Mouse (Mus musculus) cerebellum, adult 11 months (tissue): ENCODE measurements around the gene Plxnb1.
A peak's percentile ranks its signal among the peaks of the same experiment; 100 is the strongest.
"Not testable (repeated sequence)": the region's sequence is repeated elsewhere in the genome, so short reads cannot be mapped to it uniquely, and the experiment has no call there.

Source experiments
- DNase-seq: peaks from one replicate; pipeline ENCODE4 v3.0.0; 2022

The Plxnb1 gene

DNA sequence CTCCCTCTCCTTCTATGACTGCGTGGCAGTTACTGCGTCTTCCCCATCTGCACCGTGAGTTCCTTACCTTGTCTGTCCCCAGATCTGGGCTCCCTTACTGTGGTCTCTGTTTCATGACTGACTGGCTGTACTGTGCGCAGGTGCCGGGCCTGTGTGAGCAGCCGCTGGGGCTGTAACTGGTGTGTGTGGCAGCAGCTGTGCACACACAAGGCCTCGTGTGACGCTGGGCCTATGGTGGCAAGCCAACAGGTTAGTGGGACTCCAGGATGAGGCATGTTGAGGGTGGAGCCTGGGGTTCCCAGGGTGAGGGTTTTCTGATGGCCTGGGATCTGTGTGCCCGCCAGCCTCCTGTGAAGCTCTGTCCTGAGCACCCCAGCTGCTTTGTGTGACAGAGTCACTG lies 8.9 kb downstream of the Plxnb1 start:
- DNase-seq = no peak

GRCm38 (mm10) chr9:109105011-109105410 lies 9.8 kb downstream of the Plxnb1 start:
- DNase-seq = no peak

GRCm38 (mm10) chr9:109105648-109106047 lies 10.5 kb downstream of the Plxnb1 start:
- no peak for DNase-seq

DNA sequence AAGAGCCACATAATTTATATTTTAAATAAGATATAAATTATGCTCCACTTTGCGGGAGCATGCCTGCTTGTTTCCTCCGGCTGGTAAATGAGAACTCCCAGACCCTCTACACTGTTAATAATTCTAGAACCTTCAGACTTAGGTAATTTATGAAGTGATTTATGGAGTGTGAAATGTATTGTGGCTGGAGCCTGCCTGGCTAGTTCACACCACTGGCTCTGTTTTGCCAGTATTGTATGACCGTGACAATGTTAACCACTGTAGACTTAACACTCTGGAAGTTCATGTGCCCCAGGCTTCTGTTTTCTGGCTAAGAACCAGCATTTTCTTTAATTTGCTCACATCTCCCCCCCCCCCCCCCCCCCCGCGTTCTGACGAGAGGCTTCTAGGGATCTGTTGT lies 12.2 kb downstream of the Plxnb1 start:
- no peak for DNase-seq

GRCm38 (mm10) chr9:109110240-109110639 lies 15.1 kb downstream of the Plxnb1 start:
- no peak for DNase-seq

DNA sequence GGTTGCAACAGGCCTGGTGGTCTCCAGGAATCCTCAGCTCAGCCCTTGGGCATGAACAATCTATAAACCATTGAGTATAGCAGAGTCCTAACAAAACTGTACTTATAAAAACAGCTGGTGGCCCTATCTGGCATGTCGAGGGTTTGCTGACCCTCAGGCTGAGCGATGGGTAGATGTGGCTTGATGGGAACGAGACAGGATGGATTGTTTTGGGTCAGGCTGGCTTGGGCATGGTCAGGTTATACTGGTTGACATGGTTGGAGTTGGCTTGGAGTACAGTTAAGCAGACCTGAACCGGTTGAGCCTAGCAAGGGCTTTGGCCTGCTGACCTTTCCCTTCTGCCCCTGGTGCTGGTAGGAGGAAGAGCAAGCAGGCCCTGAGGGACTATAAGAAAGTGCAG lies 15.9 kb downstream of the Plxnb1 start:
- no peak for DNase-seq

DNA sequence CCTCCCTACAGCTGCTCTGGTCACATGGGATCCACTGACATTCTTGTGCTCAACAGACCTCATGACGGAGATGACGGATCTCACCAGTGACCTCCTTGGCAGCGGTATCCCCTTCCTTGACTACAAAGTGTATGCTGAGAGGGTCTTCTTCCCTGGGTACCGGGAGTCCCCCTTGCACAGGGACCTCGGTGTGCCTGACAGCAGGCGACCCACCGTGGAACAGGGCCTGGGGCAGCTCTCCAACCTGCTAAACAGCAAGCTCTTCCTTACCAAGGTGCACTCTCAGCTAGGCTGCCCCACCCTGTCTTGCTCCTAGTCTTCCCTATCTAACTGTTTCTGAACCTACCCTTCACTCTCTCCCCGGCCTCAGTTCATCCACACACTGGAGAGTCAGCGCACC lies 16.4 kb downstream of the Plxnb1 start:
- DNase-seq = no peak

GRCm38 (mm10) chr9:109113331-109113730 lies 18.1 kb downstream of the Plxnb1 start:
- no peak for DNase-seq

GRCm38 (mm10) chr9:109114276-109114675 lies 19.1 kb downstream of the Plxnb1 start:
- no peak for DNase-seq

GRCm38 (mm10) chr9:109114871-109115270 lies 19.7 kb downstream of the Plxnb1 start:
- DNase-seq = no peak

DNA sequence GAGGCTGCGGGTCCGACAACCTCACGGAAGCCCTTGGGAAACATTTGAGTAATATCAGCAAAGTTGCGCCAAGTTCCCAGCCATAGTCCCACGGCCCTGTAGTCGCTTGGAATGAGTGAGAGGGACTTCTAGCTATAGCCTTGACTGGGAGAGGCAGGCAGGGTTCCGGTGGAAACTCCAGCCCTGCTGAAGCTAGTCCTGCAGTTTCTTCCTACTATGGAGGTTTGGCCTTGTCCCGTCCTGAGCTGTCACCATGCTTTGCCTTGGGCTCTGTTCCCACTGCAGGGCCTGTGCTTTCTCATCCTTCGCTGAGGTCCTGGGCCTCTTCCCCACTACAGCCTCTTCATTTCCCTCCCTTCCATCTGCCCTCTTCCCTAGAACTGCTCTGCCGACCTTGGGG lies 21.0 kb downstream of the Plxnb1 start:
- DNase-seq = no peak

GRCm38 (mm10) chr9:109118106-109118505 lies 22.9 kb downstream of the Plxnb1 start:
- DNase-seq = no peak

- no peak for DNase-seq
Observed at GRCm38 (mm10) chr9:109119571-109119970, 24.4 kb downstream of the Plxnb1 start.

DNA sequence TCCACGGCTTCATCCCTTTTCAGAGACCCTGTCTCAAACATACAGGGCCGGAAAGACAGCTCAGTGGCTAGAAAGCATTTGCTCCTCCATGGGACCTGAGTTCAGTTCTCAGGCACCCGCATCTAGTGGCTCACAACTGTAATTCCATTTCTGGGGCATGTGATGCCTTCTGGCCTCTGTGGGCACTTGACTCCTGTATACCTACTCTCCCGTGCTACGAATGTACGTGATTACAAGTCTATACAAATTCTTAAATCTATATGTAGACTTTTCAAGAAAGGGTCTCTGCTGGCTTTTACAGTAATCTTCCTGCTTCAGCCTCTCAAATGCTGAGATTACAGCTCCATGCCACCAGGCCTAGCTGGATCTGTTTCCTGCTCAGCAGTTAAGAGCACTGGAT lies 25.8 kb downstream of the Plxnb1 start:
- no peak for DNase-seq

DNA sequence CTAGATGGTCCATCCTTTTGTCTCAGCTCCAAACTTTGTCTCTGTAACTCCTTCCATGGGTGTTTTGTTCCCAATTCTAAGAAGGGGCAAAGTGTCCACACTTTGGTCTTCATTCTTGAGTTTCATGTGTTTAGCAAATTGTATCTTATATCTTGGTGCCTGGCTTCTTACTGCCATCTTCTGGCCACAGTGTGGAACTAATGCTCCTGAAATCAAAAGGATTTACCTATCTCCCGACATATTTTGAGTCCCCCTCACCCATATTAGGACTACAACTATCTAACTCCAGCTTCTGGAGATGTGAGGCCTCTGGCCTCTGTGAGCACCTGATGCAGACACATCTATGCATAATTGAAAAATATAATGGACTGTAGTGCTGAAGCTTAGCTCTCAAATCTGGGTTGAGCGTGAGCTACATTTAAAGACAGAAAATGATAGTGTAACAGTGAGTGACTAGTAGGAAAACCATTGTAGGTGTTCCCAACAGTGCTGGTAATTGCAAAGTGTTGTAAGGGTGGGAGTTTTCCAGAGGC lies 27.4 kb downstream of the Plxnb1 start:
- DNase-seq = peak; percentile 22

- DNase-seq = no peak
Observed at GRCm38 (mm10) chr9:109123266-109123665, 28.1 kb downstream of the Plxnb1 start.

DNA sequence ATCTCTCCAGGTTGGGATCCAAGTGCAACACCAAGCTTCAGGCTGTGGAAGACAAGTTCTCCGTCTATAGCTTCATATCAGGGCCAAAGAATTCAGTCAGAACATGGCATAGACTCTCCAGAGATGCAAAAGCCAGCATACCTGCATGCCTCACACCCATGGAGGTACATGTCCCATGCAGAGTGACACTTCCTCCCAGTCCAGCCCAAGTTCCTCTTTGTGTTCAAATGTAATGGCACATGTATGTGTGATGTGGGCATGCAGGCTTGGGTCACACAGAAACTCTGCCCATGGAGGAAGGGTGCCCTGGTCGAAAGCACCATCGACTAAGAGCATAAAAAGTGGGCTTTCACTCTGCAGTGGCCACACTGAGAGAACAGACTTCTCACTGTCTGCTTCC lies 29.0 kb downstream of the Plxnb1 start:
- DNase-seq = no peak

DNA sequence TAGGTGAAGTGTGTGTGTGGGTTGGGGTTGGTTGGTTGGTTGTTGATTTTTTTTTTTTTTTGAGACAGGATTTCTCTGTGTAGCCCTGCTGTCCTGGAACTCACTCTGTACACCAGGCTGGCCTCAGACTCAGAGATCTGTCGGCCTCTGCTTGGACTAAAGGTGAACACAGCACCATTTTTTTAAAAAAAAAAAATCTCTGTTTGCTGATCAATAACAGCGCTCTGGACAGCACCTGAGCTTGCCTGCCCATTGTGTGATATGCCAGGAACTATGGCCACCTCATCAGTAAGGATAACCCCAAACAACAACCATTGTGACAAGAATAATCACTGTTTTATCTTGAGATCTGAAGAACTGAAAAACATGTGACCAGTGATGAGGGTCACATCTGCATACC lies 29.9 kb downstream of the Plxnb1 start:
- no peak for DNase-seq

DNA sequence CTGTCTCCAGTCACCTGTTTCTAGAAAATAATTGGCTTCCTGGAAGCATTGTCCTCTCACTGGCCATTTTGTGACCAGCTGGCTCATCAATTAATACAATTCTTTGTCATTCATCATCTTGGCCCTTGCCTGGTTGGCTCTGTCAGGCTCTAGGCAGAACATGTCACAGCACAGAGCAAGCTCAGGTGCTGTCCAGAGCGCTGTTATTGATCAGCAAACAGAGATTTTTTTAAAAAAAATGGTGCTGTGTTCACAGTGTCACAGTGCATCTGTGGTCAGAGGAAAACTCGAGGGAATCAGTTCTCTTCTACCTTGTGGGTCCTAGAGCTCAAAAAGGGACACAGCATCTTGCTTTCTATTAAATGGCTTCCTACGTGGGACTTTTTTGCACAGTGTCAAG lies 30.3 kb downstream of the Plxnb1 start:
- no peak for DNase-seq

- no peak for DNase-seq
Observed at GRCm38 (mm10) chr9:109127076-109127475, 31.9 kb downstream of the Plxnb1 start.

GRCm38 (mm10) chr9:109128211-109128610 lies 33.0 kb downstream of the Plxnb1 start:
- no peak for DNase-seq

DNA sequence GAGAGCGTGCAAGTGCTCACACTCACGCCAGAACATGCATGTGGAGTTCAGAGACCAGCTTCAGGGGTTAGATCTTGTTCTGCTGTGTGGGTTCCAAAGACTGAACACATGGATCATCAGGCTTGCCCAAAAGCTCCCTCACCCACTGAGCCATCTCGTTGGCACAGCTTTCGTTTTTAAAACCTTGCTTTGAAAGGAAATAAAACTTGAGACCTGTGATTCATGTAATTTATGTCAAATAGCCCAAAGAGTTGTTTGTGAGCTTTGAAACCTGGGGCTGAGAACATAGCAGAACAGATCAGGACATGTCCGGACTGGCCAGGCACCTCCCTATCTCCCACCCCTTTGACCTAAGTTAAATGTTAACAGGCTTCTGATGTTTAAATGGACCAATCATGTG lies 34.9 kb downstream of the Plxnb1 start:
- no peak for DNase-seq

DNA sequence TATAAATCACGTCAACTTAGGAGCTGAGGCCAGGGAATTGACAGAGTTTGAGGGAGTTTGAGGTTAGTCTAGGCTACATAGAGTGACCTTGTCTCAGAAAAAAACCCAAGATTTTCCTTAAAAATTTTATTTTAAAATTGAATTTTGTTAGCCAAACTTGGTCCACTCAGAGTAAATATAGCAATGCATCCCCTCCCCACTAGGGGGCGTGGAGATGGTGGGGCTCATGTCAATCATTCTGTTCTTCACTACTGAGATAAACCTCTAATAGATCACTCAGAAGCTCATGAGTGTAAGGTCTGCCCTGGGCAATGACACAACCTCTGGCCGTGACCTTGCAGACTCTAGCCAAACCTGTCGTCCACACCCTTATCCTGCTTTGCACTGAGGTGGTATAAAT lies 45.2 kb downstream of the Plxnb1 start:
- DNase-seq = not testable (repeated sequence)

DNA sequence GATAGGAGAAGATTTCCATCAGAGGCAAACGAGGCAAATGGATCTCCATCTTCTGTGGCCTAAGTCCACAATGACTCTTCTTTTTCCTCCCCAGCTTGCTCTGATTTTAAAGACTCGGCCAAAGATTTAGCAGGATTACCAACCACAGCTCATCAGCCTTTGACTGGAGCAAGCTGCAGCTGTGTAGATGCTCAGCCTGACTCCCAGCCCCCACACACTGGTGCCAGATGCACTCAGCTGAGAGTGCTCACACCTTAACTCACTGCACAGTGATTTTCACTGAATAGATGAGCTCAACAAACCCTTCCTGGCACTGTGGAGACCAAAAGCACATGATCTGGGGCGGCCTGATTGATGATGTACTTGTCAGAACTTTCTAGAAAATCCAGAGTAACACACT lies 66.8 kb downstream of the Plxnb1 start, which contains the start of gene Fbxw21:
Gene Fbxw21, minus strand, starts transcription at position 101 of the 400 bp plus-strand sequence.
- DNase-seq = no peak

GRCm38 (mm10) chr9:109167316-109167715 lies 72.1 kb downstream of the Plxnb1 start:
- DNase-seq = no peak
